Mouse (Mus musculus): Measurements from ENCODE around the gene Tspan5. TPM values are rescaled to one million over a fixed set of nuclear protein-coding genes. Genes with fewer than 3 reads are reported as not detected.

The Tspan5 gene
- polyA plus RNA-seq, 1 experiment, result 22.2 TPM

- no peaks in the 10 kb centered on the region for H3K27me3 ChIP-seq (ENCODE audit: control insufficient read depth, insufficient read depth, low read length, poor library complexity, severe bottlenecking)
- H3K9ac ChIP-seq (ENCODE audit: low read depth, poor library complexity, severe bottlenecking), result no peak overlapping the region
- H3K9me3 ChIP-seq (replicated peaks; ENCODE audit: control insufficient read depth, insufficient read depth, low read length, poor library complexity, severe bottlenecking), result no peaks in the 10 kb centered on the region
- no peaks in the 10 kb centered on the region for H3K36me3 ChIP-seq (ENCODE audit: control insufficient read depth, insufficient read depth, low read length, poor library complexity, severe bottlenecking)
- no peak for TF ChIP-seq EP300 (IDR thresholded peaks at IDR 0.05; ENCODE audit: insufficient read depth, low read depth, low read length)
- TF ChIP-seq CTCF (IDR thresholded peaks at IDR 0.05; ENCODE audit: low read depth, low read length), result no peak
- TF ChIP-seq POLR2A (IDR thresholded peaks at IDR 0.05; ENCODE audit: insufficient read depth, low read length), result no peak
- no peak overlapping the region for H3K4me3 ChIP-seq (ENCODE audit: low read depth, low read length)
- H3K4me1 ChIP-seq (ENCODE audit: control insufficient read depth, insufficient read depth, low read length), result peaks cover 8% of the 10 kb centered on the region
- H3K27ac ChIP-seq (ENCODE audit: insufficient read depth, low read length), result no peak overlapping the region
These were observed 26.6 kb downstream of the Tspan5 start for GRCm38 (mm10) chr3:138768541-138769093.

DNA sequence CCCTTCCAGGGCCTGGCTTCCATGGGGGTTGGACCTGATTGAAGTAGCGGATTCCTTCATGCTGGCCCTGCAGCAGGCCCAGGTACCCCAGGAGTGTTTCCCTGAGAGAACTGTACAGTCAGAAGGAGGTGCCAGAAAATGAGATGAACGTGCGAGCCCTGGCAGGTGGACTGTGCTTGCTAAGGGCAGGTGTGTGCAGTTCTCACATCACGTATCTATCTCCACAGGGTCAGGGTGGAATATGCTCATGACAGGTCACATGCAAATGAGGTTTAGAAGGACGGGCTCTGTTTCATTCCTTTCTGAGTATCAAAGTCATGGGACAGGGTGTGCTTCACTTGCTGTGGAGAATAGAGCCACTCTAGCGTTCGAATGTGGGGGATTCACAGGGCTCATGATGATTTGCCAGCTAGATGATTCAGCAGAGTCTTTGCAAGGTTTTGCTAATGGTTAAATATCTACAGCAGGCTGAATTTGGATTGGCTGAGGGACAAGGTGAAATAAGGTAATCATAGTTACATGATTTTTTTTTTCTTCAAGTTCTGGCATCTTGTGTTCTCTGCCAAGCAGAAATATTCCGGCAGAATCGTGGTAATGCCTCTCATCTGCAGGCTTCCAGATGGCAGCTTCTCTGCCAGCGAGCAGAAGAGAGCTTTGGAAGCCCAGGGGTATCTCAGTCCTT, 28.8 kb downstream of the Tspan5 start:
- H3K9ac ChIP-seq (ENCODE audit: low read depth, poor library complexity, severe bottlenecking), result no peak overlapping the region
- H3K36me3 ChIP-seq (ENCODE audit: control insufficient read depth, insufficient read depth, low read length, poor library complexity, severe bottlenecking), result no peaks in the 10 kb centered on the region
- H3K9me3 ChIP-seq (replicated peaks; ENCODE audit: control insufficient read depth, insufficient read depth, low read length, poor library complexity, severe bottlenecking), result no peaks in the 10 kb centered on the region
- no peak for TF ChIP-seq EP300 (IDR thresholded peaks at IDR 0.05; ENCODE audit: insufficient read depth, low read depth, low read length)
- TF ChIP-seq CTCF (IDR thresholded peaks at IDR 0.05; ENCODE audit: low read depth, low read length), result no peak
- TF ChIP-seq POLR2A (IDR thresholded peaks at IDR 0.05; ENCODE audit: insufficient read depth, low read length), result no peak
- H3K4me3 ChIP-seq (ENCODE audit: low read depth, low read length), result no peak overlapping the region
- peaks cover 6% of the 10 kb centered on the region for H3K4me1 ChIP-seq (ENCODE audit: control insufficient read depth, insufficient read depth, low read length)
- H3K27ac ChIP-seq (ENCODE audit: insufficient read depth, low read length), result no peak overlapping the region
- H3K27me3 ChIP-seq (ENCODE audit: control insufficient read depth, insufficient read depth, low read length, poor library complexity, severe bottlenecking), result no peaks in the 10 kb centered on the region

GRCm38 (mm10) chr3:138771549-138772333, 29.7 kb downstream of the Tspan5 start:
- Histone ChIP-seq H3K27ac (ENCODE audit: insufficient read depth, low read length) (no peak overlapping the region), H3K36me3 (ENCODE audit: control insufficient read depth, insufficient read depth, low read length, poor library complexity, severe bottlenecking) (no peaks in the 10 kb centered on the region), H3K4me3 (ENCODE audit: low read depth, low read length) (no peak overlapping the region), H3K27me3 (ENCODE audit: control insufficient read depth, insufficient read depth, low read length, poor library complexity, severe bottlenecking) (no peaks in the 10 kb centered on the region), H3K4me1 (ENCODE audit: control insufficient read depth, insufficient read depth, low read length) (peaks cover 8% of the 10 kb centered on the region), H3K9me3 (replicated peaks; ENCODE audit: control insufficient read depth, insufficient read depth, low read length, poor library complexity, severe bottlenecking) (no peaks in the 10 kb centered on the region), H3K9ac (ENCODE audit: low read depth, poor library complexity, severe bottlenecking) (no peak overlapping the region)
- no peak for TF ChIP-seq POLR2A (IDR thresholded peaks at IDR 0.05; ENCODE audit: insufficient read depth, low read length)
- TF ChIP-seq CTCF (IDR thresholded peaks at IDR 0.05; ENCODE audit: low read depth, low read length), result no peak
- no peak for TF ChIP-seq EP300 (IDR thresholded peaks at IDR 0.05; ENCODE audit: insufficient read depth, low read depth, low read length)

DNA sequence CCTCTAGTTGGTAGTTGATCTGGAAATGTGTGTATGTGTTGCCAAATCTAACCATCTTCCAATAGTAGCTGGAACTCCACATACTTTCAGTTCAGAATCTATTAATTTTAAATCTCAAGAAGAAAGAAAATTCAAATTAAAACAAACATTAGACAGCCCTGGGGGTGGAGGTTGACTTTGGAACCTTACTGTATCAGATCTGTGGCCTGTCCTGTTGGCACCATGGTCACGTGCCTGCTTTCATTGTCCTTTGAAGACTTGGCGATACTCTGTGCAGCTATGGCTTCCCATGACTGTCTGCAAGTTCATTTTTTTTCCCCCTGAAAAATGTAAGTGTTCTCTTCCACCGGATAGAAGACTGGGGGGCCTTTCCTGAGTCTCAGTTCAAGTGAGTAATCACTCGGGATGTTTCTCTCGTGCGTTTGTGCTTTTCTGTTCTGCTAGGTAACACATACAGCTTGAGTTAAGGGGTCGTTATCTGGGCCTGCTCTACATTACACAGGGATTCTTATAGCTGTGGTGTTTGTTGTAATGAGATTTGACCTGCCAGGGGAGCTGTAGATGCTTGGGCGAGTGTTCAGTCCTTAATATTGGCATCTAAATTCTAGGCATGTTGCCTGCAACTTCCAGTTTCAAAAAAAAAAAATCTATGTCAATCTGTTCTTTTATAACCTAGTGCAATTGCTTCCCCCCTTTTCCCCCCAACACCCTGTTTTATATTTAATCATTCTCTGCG, 32.0 kb downstream of the Tspan5 start:
- Histone ChIP-seq H3K27me3 (ENCODE audit: control insufficient read depth, insufficient read depth, low read length, poor library complexity, severe bottlenecking) (no peaks in the 10 kb centered on the region), H3K36me3 (ENCODE audit: control insufficient read depth, insufficient read depth, low read length, poor library complexity, severe bottlenecking) (no peaks in the 10 kb centered on the region), H3K9me3 (replicated peaks; ENCODE audit: control insufficient read depth, insufficient read depth, low read length, poor library complexity, severe bottlenecking) (no peaks in the 10 kb centered on the region), H3K9ac (ENCODE audit: low read depth, poor library complexity, severe bottlenecking) (no peak overlapping the region), H3K4me1 (ENCODE audit: control insufficient read depth, insufficient read depth, low read length) (peaks cover 11% of the 10 kb centered on the region), H3K27ac (ENCODE audit: insufficient read depth, low read length) (no peak overlapping the region), H3K4me3 (ENCODE audit: low read depth, low read length) (no peak overlapping the region)
- TF ChIP-seq POLR2A (IDR thresholded peaks at IDR 0.05; ENCODE audit: insufficient read depth, low read length), result no peak
- TF ChIP-seq CTCF (IDR thresholded peaks at IDR 0.05; ENCODE audit: low read depth, low read length), result no peak
- TF ChIP-seq EP300 (IDR thresholded peaks at IDR 0.05; ENCODE audit: insufficient read depth, low read depth, low read length), result no peak

DNA sequence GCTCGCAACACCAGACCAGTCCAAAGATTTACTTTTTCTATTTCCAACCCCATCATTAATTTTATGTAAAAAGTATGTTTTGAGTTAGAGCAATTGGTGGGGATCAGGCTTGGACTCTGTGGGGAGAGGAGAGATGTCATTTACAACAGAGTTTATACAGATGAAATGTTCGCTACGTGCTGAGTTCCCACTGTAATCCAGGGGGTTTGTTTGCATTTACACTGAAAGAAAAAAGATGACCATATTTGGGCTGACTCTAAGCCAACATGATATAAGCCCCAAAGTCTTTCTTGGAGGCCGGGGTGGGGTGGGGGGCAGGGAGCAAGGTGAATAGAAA, 32.6 kb downstream of the Tspan5 start:
- no peak overlapping the region for H3K4me3 ChIP-seq (ENCODE audit: low read depth, low read length)
- H3K4me1 ChIP-seq (ENCODE audit: control insufficient read depth, insufficient read depth, low read length), result peaks cover 11% of the 10 kb centered on the region
- H3K27me3 ChIP-seq (ENCODE audit: control insufficient read depth, insufficient read depth, low read length, poor library complexity, severe bottlenecking), result no peaks in the 10 kb centered on the region
- H3K36me3 ChIP-seq (ENCODE audit: control insufficient read depth, insufficient read depth, low read length, poor library complexity, severe bottlenecking), result no peaks in the 10 kb centered on the region
- no peaks in the 10 kb centered on the region for H3K9me3 ChIP-seq (replicated peaks; ENCODE audit: control insufficient read depth, insufficient read depth, low read length, poor library complexity, severe bottlenecking)
- TF ChIP-seq POLR2A (IDR thresholded peaks at IDR 0.05; ENCODE audit: insufficient read depth, low read length), result no peak
- no peak for TF ChIP-seq CTCF (IDR thresholded peaks at IDR 0.05; ENCODE audit: low read depth, low read length)
- TF ChIP-seq EP300 (IDR thresholded peaks at IDR 0.05; ENCODE audit: insufficient read depth, low read depth, low read length), result no peak
- H3K9ac ChIP-seq (ENCODE audit: low read depth, poor library complexity, severe bottlenecking), result no peak overlapping the region
- no peak overlapping the region for H3K27ac ChIP-seq (ENCODE audit: insufficient read depth, low read length)

All from ES-Bruce4 (cell line).